Mouse (Mus musculus) erythroblast, embryonic 14.5 days (primary cell): ENCODE data around the gene Nudt22.

Experiments
- GATA1 ChIP-seq: IDR thresholded peaks from 2 replicates; pipeline ENCODE4 v1.6.1; 2012; ENCODE audit warnings: low read length, inconsistent platforms, mixed read lengths
- TAL1 ChIP-seq: IDR thresholded peaks from 3 replicates; pipeline ENCODE4 v1.6.1; 2012; ENCODE audit warnings: low read length, inconsistent platforms, mixed read lengths

- TF ChIP-seq GATA1, result no peak
- TF ChIP-seq TAL1, result no peak
Measured at GRCm38 (mm10) chr19:7040637-7041130, 44.8 kb upstream of the Nudt22 start.
